Mouse (Mus musculus) kidney, embryonic 16.5 days (tissue): ENCODE measurements around the gene Ccdc85c. TPM values are rescaled to one million over a fixed set of nuclear protein-coding genes. Genes with fewer than 3 reads are reported as not detected.

Source experiments
- ATAC-seq: fragments of 200-750 bp; cut with Nextera tagmentation; 2 replicates; pipeline ENCODE4 v1.8.0; 2017; ENCODE audit warnings: moderate TSS enrichment; ENCODE audit not compliant: low FRiP score, low TSS enrichment
- H3K27ac ChIP-seq: fragments of 300-500 bp; sonication (generic); 2 replicates; pipeline ENCODE4 v1.5.1; 2014; ENCODE audit warnings: low read length
- H3K27me3 ChIP-seq: fragments of 300-500 bp; sonication (generic); 2 replicates; pipeline ENCODE4 v1.6.1; 2014; ENCODE audit warnings: low read length, control low read depth, mixed read lengths; ENCODE audit not compliant: insufficient read depth
- H3K36me3 ChIP-seq: fragments of 300-500 bp; sonication (generic); 2 replicates; pipeline ENCODE4 v1.6.1; 2014; ENCODE audit warnings: low read length, control low read depth, mixed read lengths; ENCODE audit not compliant: insufficient read depth
- H3K4me1 ChIP-seq: fragments of 300-500 bp; sonication (generic); 2 replicates; pipeline ENCODE4 v1.6.1; 2014; ENCODE audit warnings: low read length, control low read depth, mixed read lengths; ENCODE audit not compliant: insufficient read depth
- H3K4me2 ChIP-seq: fragments of 300-500 bp; sonication (generic); replicated peaks from 2 replicates; pipeline ENCODE4 v1.6.1; 2014; ENCODE audit warnings: low read depth, low read length
- H3K4me3 ChIP-seq: fragments of 300-500 bp; sonication (generic); 2 replicates; pipeline ENCODE4 v1.5.1; 2014; ENCODE audit warnings: mild to moderate bottlenecking, low read length
- H3K9ac ChIP-seq: fragments of 300-500 bp; sonication (generic); replicated peaks from 2 replicates; pipeline ENCODE4 v1.6.1; 2014; ENCODE audit warnings: low read length
- H3K9me3 ChIP-seq: fragments of 300-500 bp; sonication (generic); 2 replicates; pipeline ENCODE4 v1.6.1; 2016; ENCODE audit warnings: low read length, control low read depth
- WGBS: fragments of 180-500 bp; shearing (Covaris S2); extraction: QIAGEN DNeasy Blood & Tissue Kit; methylation state at CpG from one replicate; pipeline ENCODE4 v1.1.7; 2014; 5-methylcytosine and 5-hydroxymethylcytosine counted together
- polyA plus RNA-seq: library from polyadenylated mRNA; unstranded; fragments of >200 nt; fragmentation: Nextera tagmentation; extraction: Ambion mirVana; gene quantifications from 2 replicates; pipeline ENCODE4 v1.2.1, GENCODE M21; 2015

Gene Ccdc85c
- polyA plus RNA-seq, 1 experiment from 2014 or later: 5.3 TPM

- H3K4me2 ChIP-seq: no peak overlapping the region
- no peaks in the 10 kb centered on the region for H3K36me3 ChIP-seq
- WGBS: 60% methylated on average over 10 of the region's 10 CpGs
- ATAC-seq: no peak; the same call in 1 of the 2 replicates
- no peaks in the 10 kb centered on the region for H3K27me3 ChIP-seq
- H3K9ac ChIP-seq: no peak overlapping the region; the same call in 1 of the 2 replicates
- no peaks in the 10 kb centered on the region for H3K9me3 ChIP-seq
- no peak overlapping the region for H3K4me3 ChIP-seq
- H3K27ac ChIP-seq: no peak overlapping the region
- peaks cover 40% of the 10 kb centered on the region for H3K4me1 ChIP-seq
These were observed 18.5 kb downstream of the Ccdc85c start for GRCm38 (mm10) chr12:108256734-108257133.

GRCm38 (mm10) chr12:108255960-108256359, 19.3 kb downstream of the Ccdc85c start:
- Histone ChIP-seq H3K4me3 (no peak overlapping the region), H3K4me1 (peaks cover 47% of the 10 kb centered on the region), H3K27me3 (no peaks in the 10 kb centered on the region), H3K9ac (no peak overlapping the region), H3K27ac (no peak overlapping the region), H3K4me2 (no peak overlapping the region), H3K9me3 (no peaks in the 10 kb centered on the region), H3K36me3 (no peaks in the 10 kb centered on the region)
- 52% methylated on average over 5 of the region's 5 CpGs for WGBS
- no peak for ATAC-seq

GRCm38 (mm10) chr12:108255511-108255919, 19.7 kb downstream of the Ccdc85c start:
- Histone ChIP-seq H3K27me3 (no peaks in the 10 kb centered on the region), H3K4me3 (no peak overlapping the region), H3K9me3 (no peaks in the 10 kb centered on the region), H3K36me3 (no peaks in the 10 kb centered on the region), H3K27ac (no peak overlapping the region), H3K4me1 (peaks cover 49% of the 10 kb centered on the region), H3K9ac (no peak overlapping the region), H3K4me2 (no peak overlapping the region)
- 17% methylated on average over 8 of the region's 8 CpGs for WGBS
- no peak for ATAC-seq

GRCm38 (mm10) chr12:108253042-108253441, 22.2 kb downstream of the Ccdc85c start:
- no peak overlapping the region for H3K9ac ChIP-seq
- H3K27ac ChIP-seq: no peak overlapping the region
- no peak overlapping the region for H3K4me2 ChIP-seq
- H3K4me3 ChIP-seq: no peak overlapping the region
- H3K4me1 ChIP-seq: peaks cover 67% of the 10 kb centered on the region
- WGBS: 51% methylated on average over 12 of the region's 12 CpGs
- ATAC-seq: no peak
- H3K36me3 ChIP-seq: no peaks in the 10 kb centered on the region
- no peaks in the 10 kb centered on the region for H3K9me3 ChIP-seq
- H3K27me3 ChIP-seq: no peaks in the 10 kb centered on the region

- H3K36me3 ChIP-seq: no peaks in the 10 kb centered on the region
- no peak overlapping the region for H3K4me3 ChIP-seq
- H3K27ac ChIP-seq: 0 out of 2 replicates have a peak overlapping the region, but pooled peaks have one; percentile 31
- H3K27me3 ChIP-seq: no peaks in the 10 kb centered on the region
- H3K9ac ChIP-seq: no peak overlapping the region
- H3K4me1 ChIP-seq: peaks cover 73% of the 10 kb centered on the region
- no peak overlapping the region for H3K4me2 ChIP-seq
- ATAC-seq: no peak
- WGBS: 75% methylated on average over 15 of the region's 15 CpGs
- no peaks in the 10 kb centered on the region for H3K9me3 ChIP-seq
These were observed 23.2 kb downstream of the Ccdc85c start for GRCm38 (mm10) chr12:108251825-108252542.

- no peak overlapping the region for H3K27ac ChIP-seq
- WGBS: 68% methylated on average over 30 of the region's 31 CpGs
These were observed 24.0 kb downstream of the Ccdc85c start for GRCm38 (mm10) chr12:108251034-108251792.

GRCm38 (mm10) chr12:108249522-108249921, 25.7 kb downstream of the Ccdc85c start:
- 44% methylated on average over 10 of the region's 10 CpGs for WGBS
- peak; percentile 62 for ATAC-seq

More at GRCm38 (mm10) chr12:108251034-108251792, 24.0 kb downstream of the Ccdc85c start:
- H3K4me3 ChIP-seq: no peak overlapping the region
- H3K9ac ChIP-seq: no peak overlapping the region
- H3K27me3 ChIP-seq: no peaks in the 10 kb centered on the region
- H3K9me3 ChIP-seq: no peaks in the 10 kb centered on the region
- no peak for ATAC-seq
- H3K4me2 ChIP-seq: no peak overlapping the region
- no peaks in the 10 kb centered on the region for H3K36me3 ChIP-seq
- peaks cover 77% of the 10 kb centered on the region for H3K4me1 ChIP-seq

GRCm38 (mm10) chr12:108249019-108249418, 26.2 kb downstream of the Ccdc85c start:
- peaks cover 87% of the 10 kb centered on the region for H3K4me1 ChIP-seq
- 94% methylated on average over 8 of the region's 8 CpGs for WGBS

More at GRCm38 (mm10) chr12:108249522-108249921, 25.7 kb downstream of the Ccdc85c start:
- no peak overlapping the region; the same call in 1 of the 2 replicates for H3K27ac ChIP-seq
- no peaks in the 10 kb centered on the region for H3K36me3 ChIP-seq
- no peaks in the 10 kb centered on the region for H3K27me3 ChIP-seq
- no peak overlapping the region for H3K4me3 ChIP-seq
- H3K4me2 ChIP-seq: no peak overlapping the region
- peaks cover 82% of the 10 kb centered on the region for H3K4me1 ChIP-seq
- no peak overlapping the region for H3K9ac ChIP-seq
- H3K9me3 ChIP-seq: no peaks in the 10 kb centered on the region

GRCm38 (mm10) chr12:108246759-108247500, 28.3 kb downstream of the Ccdc85c start:
- no peak for ATAC-seq

More at GRCm38 (mm10) chr12:108249019-108249418, 26.2 kb downstream of the Ccdc85c start:
- Histone ChIP-seq H3K9ac (no peak overlapping the region), H3K4me3 (no peak overlapping the region), H3K4me2 (no peak overlapping the region), H3K36me3 (no peaks in the 10 kb centered on the region), H3K9me3 (no peaks in the 10 kb centered on the region), H3K27me3 (no peaks in the 10 kb centered on the region), H3K27ac (no peak overlapping the region; the same call in 1 of the 2 replicates)
- no peak for ATAC-seq

More at GRCm38 (mm10) chr12:108246759-108247500, 28.3 kb downstream of the Ccdc85c start:
- Histone ChIP-seq H3K4me3 (no peak overlapping the region), H3K9ac (no peak overlapping the region), H3K27me3 (no peaks in the 10 kb centered on the region), H3K4me2 (no peak overlapping the region), H3K4me1 (peaks cover 80% of the 10 kb centered on the region), H3K9me3 (no peaks in the 10 kb centered on the region), H3K27ac (no peak overlapping the region), H3K36me3 (no peaks in the 10 kb centered on the region)
- 66% methylated on average over 10 of the region's 10 CpGs for WGBS
